Mouse (Mus musculus): ENCODE measurements at regions not wholly inside any gene's neighbourhood (a gene's known extent, or its start where the extent isn't known, plus 50 kb on each side); places are given as distances from the start of the nearest gene placed in this dataset.

DNA sequence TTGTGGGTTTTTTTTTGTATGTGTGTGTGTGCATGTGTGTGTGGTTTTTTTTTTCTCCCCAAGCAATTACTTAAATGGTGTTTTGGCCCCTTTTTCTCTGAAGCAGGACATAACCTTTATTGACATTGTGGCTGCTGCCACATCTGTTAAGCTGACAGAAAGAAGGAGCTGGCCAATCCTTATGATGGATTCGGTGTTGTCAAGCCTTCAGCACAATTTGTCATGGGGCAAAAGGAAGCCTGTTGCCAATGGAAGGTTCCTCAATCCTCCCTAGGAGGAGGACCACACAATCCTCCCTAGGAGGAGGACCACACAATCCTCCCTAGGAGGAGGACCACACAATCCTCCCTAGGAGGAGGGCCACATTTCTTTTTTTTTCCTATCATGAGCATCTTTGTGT, 371.0 kb downstream of the Nuf2 start:
- no peak overlapping the region for H3K4me3 ChIP-seq (replicated peaks; ENCODE audit: low read length)
- no peaks in the 10 kb centered on the region; the same call in none of the 2 replicates for H3K4me1 ChIP-seq (ENCODE audit: control insufficient read depth, insufficient read depth, low read length)
- DNase-seq (ENCODE audit: low spot score) (no peak), ATAC-seq (ENCODE audit: low FRiP score, low read depth) (no peak)
- no peaks in the 10 kb centered on the region for H3K9me3 ChIP-seq (ENCODE audit: control insufficient read depth, low read length)
- WGBS, result 76% methylated on average over 1 of the region's 1 CpGs
- no peaks in the 10 kb centered on the region for H3K27me3 ChIP-seq (ENCODE audit: control insufficient read depth, insufficient read depth, low read length)
- no peaks in the 10 kb centered on the region for H3K36me3 ChIP-seq (ENCODE audit: control insufficient read depth, insufficient read depth, low read length)
- no peak overlapping the region for H3K9ac ChIP-seq (ENCODE audit: low read depth, low read length, severe bottlenecking)
- no peak for TF ChIP-seq POLR2A (IDR thresholded peaks at IDR 0.05; ENCODE audit: borderline replicate concordance, extremely low read depth, insufficient read depth, insufficient read length)
- H3K27ac ChIP-seq (replicated peaks; ENCODE audit: low read depth, low read length), result no peak overlapping the region
- no peak overlapping the region for H3K4me2 ChIP-seq (replicated peaks; ENCODE audit: low read depth, low read length, severe bottlenecking)

DNA sequence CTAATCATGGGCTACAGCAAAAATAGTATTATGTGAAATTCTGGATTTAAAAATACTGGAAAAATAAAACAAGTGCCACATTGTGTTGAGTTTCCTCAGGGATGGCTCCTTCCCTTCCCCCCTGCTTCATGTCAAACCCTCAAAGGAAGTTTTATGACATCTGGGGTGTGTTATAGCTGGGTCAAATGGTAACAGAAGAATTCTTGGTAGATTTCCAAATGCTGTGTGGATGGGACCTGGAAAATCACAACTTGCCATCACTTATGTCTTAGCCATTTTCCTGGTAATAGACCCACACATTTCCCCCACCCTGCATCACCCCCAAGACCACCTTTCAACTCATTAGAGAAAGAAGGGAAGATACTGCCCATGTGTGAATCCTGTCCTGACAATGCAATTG, 371.5 kb downstream of the Nuf2 start:
- Histone ChIP-seq H3K36me3 (ENCODE audit: control insufficient read depth, insufficient read depth, low read length) (no peaks in the 10 kb centered on the region), H3K4me3 (replicated peaks; ENCODE audit: low read length) (no peak overlapping the region), H3K27me3 (ENCODE audit: control insufficient read depth, insufficient read depth, low read length) (no peaks in the 10 kb centered on the region), H3K4me2 (replicated peaks; ENCODE audit: low read depth, low read length, severe bottlenecking) (no peak overlapping the region), H3K9me3 (ENCODE audit: control insufficient read depth, low read length) (no peaks in the 10 kb centered on the region), H3K9ac (ENCODE audit: low read depth, low read length, severe bottlenecking) (no peak overlapping the region), H3K4me1 (ENCODE audit: control insufficient read depth, insufficient read depth, low read length) (no peaks in the 10 kb centered on the region; the same call in none of the 2 replicates), H3K27ac (replicated peaks; ENCODE audit: low read depth, low read length) (no peak overlapping the region)
- TF ChIP-seq POLR2A (IDR thresholded peaks at IDR 0.05; ENCODE audit: borderline replicate concordance, extremely low read depth, insufficient read depth, insufficient read length), result no peak
- ATAC-seq (ENCODE audit: low FRiP score, low read depth), result no peak
- DNase-seq (ENCODE audit: low spot score), result no peak

DNA sequence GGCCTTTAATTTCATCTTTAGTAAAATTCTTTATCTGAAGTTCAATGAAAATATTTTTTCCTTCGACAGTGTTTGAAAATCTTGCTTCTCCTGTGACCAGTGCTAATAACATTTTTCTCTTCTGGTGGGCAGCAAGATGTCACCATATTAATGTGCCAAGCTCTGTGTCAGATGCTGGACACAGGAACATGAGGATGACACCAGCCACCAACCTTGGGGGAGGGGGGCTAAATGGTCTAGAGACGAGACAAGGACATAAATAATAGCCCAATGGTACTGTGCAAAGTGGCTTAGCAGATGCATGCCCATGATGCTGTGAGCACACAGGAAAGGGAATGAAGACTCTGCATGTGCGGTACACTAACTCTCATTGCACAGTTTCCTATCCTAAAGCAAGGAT, 373.8 kb downstream of the Nuf2 start:
- no peak for DNase-seq (ENCODE audit: low spot score)
- Histone ChIP-seq H3K27ac (replicated peaks; ENCODE audit: low read depth, low read length) (no peak overlapping the region), H3K4me2 (replicated peaks; ENCODE audit: low read depth, low read length, severe bottlenecking) (no peak overlapping the region), H3K27me3 (ENCODE audit: control insufficient read depth, insufficient read depth, low read length) (no peaks in the 10 kb centered on the region), H3K9me3 (ENCODE audit: control insufficient read depth, low read length) (no peaks in the 10 kb centered on the region), H3K36me3 (ENCODE audit: control insufficient read depth, insufficient read depth, low read length) (no peaks in the 10 kb centered on the region), H3K4me1 (ENCODE audit: control insufficient read depth, insufficient read depth, low read length) (no peaks in the 10 kb centered on the region; the same call in none of the 2 replicates), H3K9ac (ENCODE audit: low read depth, low read length, severe bottlenecking) (no peak overlapping the region), H3K4me3 (replicated peaks; ENCODE audit: low read length) (no peak overlapping the region)
- WGBS, result 75% methylated on average over 3 of the region's 3 CpGs
- no peak for TF ChIP-seq POLR2A (IDR thresholded peaks at IDR 0.05; ENCODE audit: borderline replicate concordance, extremely low read depth, insufficient read depth, insufficient read length)
- no peak for ATAC-seq (ENCODE audit: low FRiP score, low read depth)

GRCm38 (mm10) chr1:169156875-169157274, 374.4 kb downstream of the Nuf2 start:
- H3K36me3 ChIP-seq (ENCODE audit: control insufficient read depth, insufficient read depth, low read length), result no peaks in the 10 kb centered on the region
- no peak overlapping the region for H3K9ac ChIP-seq (ENCODE audit: low read depth, low read length, severe bottlenecking)
- H3K27ac ChIP-seq (replicated peaks; ENCODE audit: low read depth, low read length), result no peak overlapping the region
- DNase-seq (ENCODE audit: low spot score) (no peak), ATAC-seq (ENCODE audit: low FRiP score, low read depth) (no peak)
- WGBS, result 89% methylated on average over 4 of the region's 4 CpGs
- H3K27me3 ChIP-seq (ENCODE audit: control insufficient read depth, insufficient read depth, low read length), result no peaks in the 10 kb centered on the region
- H3K4me1 ChIP-seq (ENCODE audit: control insufficient read depth, insufficient read depth, low read length), result no peaks in the 10 kb centered on the region; the same call in none of the 2 replicates
- no peak for TF ChIP-seq POLR2A (IDR thresholded peaks at IDR 0.05; ENCODE audit: borderline replicate concordance, extremely low read depth, insufficient read depth, insufficient read length)
- no peak overlapping the region for H3K4me3 ChIP-seq (replicated peaks; ENCODE audit: low read length)
- H3K4me2 ChIP-seq (replicated peaks; ENCODE audit: low read depth, low read length, severe bottlenecking), result no peak overlapping the region
- no peaks in the 10 kb centered on the region for H3K9me3 ChIP-seq (ENCODE audit: control insufficient read depth, low read length)

- no peak for TF ChIP-seq POLR2A (IDR thresholded peaks at IDR 0.05; ENCODE audit: borderline replicate concordance, extremely low read depth, insufficient read depth, insufficient read length)
- Histone ChIP-seq H3K9me3 (ENCODE audit: control insufficient read depth, low read length) (no peaks in the 10 kb centered on the region), H3K4me1 (ENCODE audit: control insufficient read depth, insufficient read depth, low read length) (no peaks in the 10 kb centered on the region; the same call in none of the 2 replicates), H3K4me3 (replicated peaks; ENCODE audit: low read length) (no peak overlapping the region), H3K36me3 (ENCODE audit: control insufficient read depth, insufficient read depth, low read length) (no peaks in the 10 kb centered on the region), H3K27me3 (ENCODE audit: control insufficient read depth, insufficient read depth, low read length) (no peaks in the 10 kb centered on the region), H3K9ac (ENCODE audit: low read depth, low read length, severe bottlenecking) (no peak overlapping the region), H3K27ac (replicated peaks; ENCODE audit: low read depth, low read length) (no peak overlapping the region), H3K4me2 (replicated peaks; ENCODE audit: low read depth, low read length, severe bottlenecking) (no peak overlapping the region)
- no peak for ATAC-seq (ENCODE audit: low FRiP score, low read depth)
- DNase-seq (ENCODE audit: low spot score), result no peak
- 36% methylated on average over 14 of the region's 14 CpGs for WGBS
Measured at GRCm38 (mm10) chr1:169155484-169156459, 375.5 kb downstream of the Nuf2 start.
